Mouse (Mus musculus) liver, adult 2 months (tissue): Measurements from ENCODE around the gene Opa1.

Experiments used
- CTCF ChIP-seq: fragments of 200-500 bp; IDR thresholded peaks from 2 replicates; pipeline ENCODE4 v1.5.1; 2011; ENCODE audit warnings: low read depth, low read length, control low read depth
- POLR2A ChIP-seq: fragments of 200-500 bp; IDR thresholded peaks from 2 replicates; pipeline ENCODE4 v1.6.1; 2011; ENCODE audit warnings: low read length, control low read depth; ENCODE audit not compliant: insufficient read depth; ENCODE audit errors: extremely low read depth

DNA sequence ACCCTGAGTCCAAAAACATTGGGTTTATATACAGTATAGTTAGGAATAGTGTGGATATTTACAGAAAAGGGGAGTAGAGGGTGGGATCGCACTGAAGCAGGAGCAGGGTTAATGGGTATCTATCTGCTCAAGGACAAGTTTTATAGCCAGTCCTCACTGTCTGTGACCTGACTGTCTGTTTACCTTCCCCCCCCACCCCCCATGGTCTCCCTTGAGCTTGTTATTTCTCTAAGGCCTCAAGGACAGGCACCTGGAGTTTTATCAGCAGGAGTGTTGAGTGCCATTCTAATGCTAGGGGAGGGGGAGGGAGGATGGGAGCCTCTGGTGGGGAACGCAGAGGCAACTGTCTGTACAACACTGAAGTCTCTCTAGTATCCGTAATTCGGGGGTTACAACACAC lies 85.3 kb downstream of the Opa1 start:
- TF ChIP-seq CTCF (no peak), POLR2A (no peak)
